Mouse (Mus musculus): ENCODE results near the gene Fbrsl1.
A peak's percentile ranks its signal among the peaks of the same experiment; 100 is the strongest.
"Not testable (repeated sequence)": the region's sequence is repeated elsewhere in the genome, so short reads cannot be mapped to it uniquely, and the experiment has no call there.

The Fbrsl1 gene

GRCm38 (mm10) chr5:110455272-110455671 is 7.0 kb upstream of the Fbrsl1 start:
- no peak for DNase-seq (ENCODE audit: low read depth in 1 of 2, low spot score in 2 of 2)

GRCm38 (mm10) chr5:110449294-110449693 is 991 bp upstream of the Fbrsl1 start:
- DNase-seq (ENCODE audit: low read depth in 1 of 2, low spot score in 2 of 2) = no peak

- peak in 1 of 2 experiments; percentile 13 for DNase-seq (ENCODE audit: low read depth in 1 of 2, low spot score in 2 of 2)
Observed at GRCm38 (mm10) chr5:110447720-110448435, 425 bp downstream of the Fbrsl1 start.

- DNase-seq (ENCODE audit: low read depth in 1 of 2, low spot score in 2 of 2) = no peak
Observed at GRCm38 (mm10) chr5:110444509-110444908, 3.8 kb downstream of the Fbrsl1 start.

- DNase-seq (ENCODE audit: low read depth in 1 of 2, low spot score in 2 of 2) = no peak
Observed at GRCm38 (mm10) chr5:110442966-110443590, 5.2 kb downstream of the Fbrsl1 start.

- DNase-seq (ENCODE audit: low read depth in 1 of 2, low spot score in 2 of 2) = no peak
Observed at GRCm38 (mm10) chr5:110439565-110440310, 8.6 kb downstream of the Fbrsl1 start.

GRCm38 (mm10) chr5:110438591-110438990 is 9.7 kb downstream of the Fbrsl1 start:
- DNase-seq (ENCODE audit: low read depth in 1 of 2, low spot score in 2 of 2) = no peak

- DNase-seq (ENCODE audit: low read depth in 1 of 2, low spot score in 2 of 2) = no peak
Observed at GRCm38 (mm10) chr5:110437632-110438261, 10.6 kb downstream of the Fbrsl1 start.

GRCm38 (mm10) chr5:110436166-110436565 is 12.1 kb downstream of the Fbrsl1 start:
- DNase-seq (ENCODE audit: low read depth in 1 of 2, low spot score in 2 of 2) = not testable (repeated sequence)

GRCm38 (mm10) chr5:110434816-110435215 is 13.5 kb downstream of the Fbrsl1 start:
- no peak for DNase-seq (ENCODE audit: low read depth in 1 of 2, low spot score in 2 of 2)

- DNase-seq (ENCODE audit: low read depth in 1 of 2, low spot score in 2 of 2) = no peak
Observed at GRCm38 (mm10) chr5:110429045-110429444, 19.3 kb downstream of the Fbrsl1 start.

- DNase-seq (ENCODE audit: low read depth in 1 of 2, low spot score in 2 of 2) = no peak
Observed at GRCm38 (mm10) chr5:110428290-110428689, 20.0 kb downstream of the Fbrsl1 start.

- DNase-seq (ENCODE audit: low read depth in 1 of 2, low spot score in 2 of 2) = no peak
Observed at GRCm38 (mm10) chr5:110425187-110425586, 23.1 kb downstream of the Fbrsl1 start.

GRCm38 (mm10) chr5:110424204-110424603 is 24.1 kb downstream of the Fbrsl1 start:
- DNase-seq (ENCODE audit: low read depth in 1 of 2, low spot score in 2 of 2) = no peak

GRCm38 (mm10) chr5:110421393-110421792 is 26.9 kb downstream of the Fbrsl1 start:
- DNase-seq (ENCODE audit: low read depth in 1 of 2, low spot score in 2 of 2) = no peak

- DNase-seq (ENCODE audit: low read depth in 1 of 2, low spot score in 2 of 2) = no peak
Observed at GRCm38 (mm10) chr5:110420950-110421349, 27.4 kb downstream of the Fbrsl1 start.

GRCm38 (mm10) chr5:110420201-110420600 is 28.1 kb downstream of the Fbrsl1 start:
- DNase-seq (ENCODE audit: low read depth in 1 of 2, low spot score in 2 of 2) = no peak

- no peak for DNase-seq (ENCODE audit: low read depth in 1 of 2, low spot score in 2 of 2)
Observed at GRCm38 (mm10) chr5:110418523-110418911, 29.8 kb downstream of the Fbrsl1 start.

GRCm38 (mm10) chr5:110417756-110418522 is 30.4 kb downstream of the Fbrsl1 start:
- DNase-seq (ENCODE audit: low read depth in 1 of 2, low spot score in 2 of 2) = no peak

- DNase-seq (ENCODE audit: low read depth in 1 of 2, low spot score in 2 of 2) = no peak
Observed at GRCm38 (mm10) chr5:110416825-110417401, 31.4 kb downstream of the Fbrsl1 start.
